Mouse (Mus musculus): ENCODE data around the gene Rap1gds1. TPM values are rescaled to one million over a fixed set of nuclear protein-coding genes. Genes with fewer than 3 reads are reported as not detected.

The Rap1gds1 gene
- polyA plus RNA-seq, 1 experiment from 2014 or later: 69.7 TPM

- Histone ChIP-seq H3K27me3 (ENCODE audit: control insufficient read depth, insufficient read depth, low read length) (no peaks in the 10 kb centered on the region), H3K4me1 (ENCODE audit: control insufficient read depth, insufficient read depth, low read length) (no peaks in the 10 kb centered on the region), H3K9me3 (ENCODE audit: control insufficient read depth, low read length) (no peaks in the 10 kb centered on the region), H3K9ac (replicated peaks; ENCODE audit: low read length) (no peak overlapping the region), H3K27ac (replicated peaks; ENCODE audit: low read depth, low read length) (no peak overlapping the region), H3K4me3 (replicated peaks; ENCODE audit: low read depth, low read length) (no peak overlapping the region), H3K36me3 (ENCODE audit: control insufficient read depth, insufficient read depth, low read length) (peaks cover 30% of the 10 kb centered on the region), H3K4me2 (ENCODE audit: low read length) (no peak overlapping the region)
- WGBS: 96% methylated on average over 9 of the region's 9 CpGs
- DNase-seq (no peak), ATAC-seq (ENCODE audit: low FRiP score, low TSS enrichment) (no peak)
Observed at GRCm38 (mm10) chr3:138949081-138949480, 125.9 kb downstream of the Rap1gds1 start.

GRCm38 (mm10) chr3:138945516-138945915 lies 129.5 kb downstream of the Rap1gds1 start:
- Histone ChIP-seq H3K27ac (replicated peaks; ENCODE audit: low read depth, low read length) (no peak overlapping the region), H3K36me3 (ENCODE audit: control insufficient read depth, insufficient read depth, low read length) (peaks cover 27% of the 10 kb centered on the region), H3K4me2 (ENCODE audit: low read length) (no peak overlapping the region), H3K9me3 (ENCODE audit: control insufficient read depth, low read length) (0 out of 2 replicates have a peak, but pooled peaks cover 3% of the 10 kb centered on the region), H3K9ac (replicated peaks; ENCODE audit: low read length) (no peak overlapping the region), H3K4me1 (ENCODE audit: control insufficient read depth, insufficient read depth, low read length) (no peaks in the 10 kb centered on the region), H3K27me3 (ENCODE audit: control insufficient read depth, insufficient read depth, low read length) (no peaks in the 10 kb centered on the region), H3K4me3 (replicated peaks; ENCODE audit: low read depth, low read length) (no peak overlapping the region)
- no peak for ATAC-seq (ENCODE audit: low FRiP score, low TSS enrichment)
- WGBS: 87% methylated on average over 3 of the region's 3 CpGs
- DNase-seq: peak; percentile 37

GRCm38 (mm10) chr3:138941604-138942003 lies 133.4 kb downstream of the Rap1gds1 start:
- no peak overlapping the region for H3K4me2 ChIP-seq (ENCODE audit: low read length)
- no peaks in the 10 kb centered on the region for H3K4me1 ChIP-seq (ENCODE audit: control insufficient read depth, insufficient read depth, low read length)
- DNase-seq: peak; percentile 33
- no peak overlapping the region for H3K4me3 ChIP-seq (replicated peaks; ENCODE audit: low read depth, low read length)
- 0 out of 2 replicates have a peak, but pooled peaks cover 3% of the 10 kb centered on the region for H3K9me3 ChIP-seq (ENCODE audit: control insufficient read depth, low read length)
- 0 out of 2 replicates have a peak, but pooled peaks have one; percentile 50 for ATAC-seq (ENCODE audit: low FRiP score, low TSS enrichment)
- H3K9ac ChIP-seq (replicated peaks; ENCODE audit: low read length): no peak overlapping the region
- WGBS: 27% methylated on average over 9 of the region's 9 CpGs
- H3K27me3 ChIP-seq (ENCODE audit: control insufficient read depth, insufficient read depth, low read length): no peaks in the 10 kb centered on the region
- peaks cover 46% of the 10 kb centered on the region for H3K36me3 ChIP-seq (ENCODE audit: control insufficient read depth, insufficient read depth, low read length)
- H3K27ac ChIP-seq (replicated peaks; ENCODE audit: low read depth, low read length): 0 out of 2 replicates have a peak overlapping the region, but pooled peaks have one; percentile 5

- no peak overlapping the region for H3K9ac ChIP-seq (replicated peaks; ENCODE audit: low read length)
- no peak overlapping the region for H3K4me2 ChIP-seq (ENCODE audit: low read length)
- ATAC-seq (ENCODE audit: low FRiP score, low TSS enrichment) (no peak), DNase-seq (no peak)
- H3K4me1 ChIP-seq (ENCODE audit: control insufficient read depth, insufficient read depth, low read length): no peaks in the 10 kb centered on the region
- H3K4me3 ChIP-seq (replicated peaks; ENCODE audit: low read depth, low read length): no peak overlapping the region
- H3K36me3 ChIP-seq (ENCODE audit: control insufficient read depth, insufficient read depth, low read length): peaks cover 36% of the 10 kb centered on the region
- H3K9me3 ChIP-seq (ENCODE audit: control insufficient read depth, low read length): no peaks in the 10 kb centered on the region
- H3K27ac ChIP-seq (replicated peaks; ENCODE audit: low read depth, low read length): no peak overlapping the region
- H3K27me3 ChIP-seq (ENCODE audit: control insufficient read depth, insufficient read depth, low read length): no peaks in the 10 kb centered on the region
- WGBS: 96% methylated on average over 10 of the region's 10 CpGs
Observed at GRCm38 (mm10) chr3:138937241-138937640, 137.8 kb downstream of the Rap1gds1 start.

GRCm38 (mm10) chr3:138936780-138937179 lies 138.2 kb downstream of the Rap1gds1 start:
- 94% methylated on average over 8 of the region's 8 CpGs for WGBS
- Histone ChIP-seq H3K36me3 (ENCODE audit: control insufficient read depth, insufficient read depth, low read length) (peaks cover 33% of the 10 kb centered on the region), H3K27me3 (ENCODE audit: control insufficient read depth, insufficient read depth, low read length) (no peaks in the 10 kb centered on the region), H3K9ac (replicated peaks; ENCODE audit: low read length) (no peak overlapping the region), H3K9me3 (ENCODE audit: control insufficient read depth, low read length) (no peaks in the 10 kb centered on the region), H3K4me1 (ENCODE audit: control insufficient read depth, insufficient read depth, low read length) (no peaks in the 10 kb centered on the region), H3K4me2 (ENCODE audit: low read length) (no peak overlapping the region), H3K4me3 (replicated peaks; ENCODE audit: low read depth, low read length) (no peak overlapping the region), H3K27ac (replicated peaks; ENCODE audit: low read depth, low read length) (no peak overlapping the region)
- ATAC-seq (ENCODE audit: low FRiP score, low TSS enrichment): no peak
- no peak for DNase-seq

GRCm38 (mm10) chr3:138927437-138927836 lies 147.6 kb downstream of the Rap1gds1 start:
- Histone ChIP-seq H3K4me3 (replicated peaks; ENCODE audit: low read depth, low read length) (no peak overlapping the region), H3K9ac (replicated peaks; ENCODE audit: low read length) (no peak overlapping the region), H3K9me3 (ENCODE audit: control insufficient read depth, low read length) (no peaks in the 10 kb centered on the region), H3K4me1 (ENCODE audit: control insufficient read depth, insufficient read depth, low read length) (no peaks in the 10 kb centered on the region), H3K27me3 (ENCODE audit: control insufficient read depth, insufficient read depth, low read length) (no peaks in the 10 kb centered on the region), H3K27ac (replicated peaks; ENCODE audit: low read depth, low read length) (no peak overlapping the region), H3K36me3 (ENCODE audit: control insufficient read depth, insufficient read depth, low read length) (peaks cover 15% of the 10 kb centered on the region), H3K4me2 (ENCODE audit: low read length) (no peak overlapping the region)
- 97% methylated on average over 4 of the region's 4 CpGs for WGBS
- DNase-seq: no peak
- no peak for ATAC-seq (ENCODE audit: low FRiP score, low TSS enrichment)

- no peak overlapping the region for H3K27ac ChIP-seq (replicated peaks; ENCODE audit: low read depth, low read length)
- H3K27me3 ChIP-seq (ENCODE audit: control insufficient read depth, insufficient read depth, low read length): no peaks in the 10 kb centered on the region
- H3K4me1 ChIP-seq (ENCODE audit: control insufficient read depth, insufficient read depth, low read length): no peaks in the 10 kb centered on the region
- no peak overlapping the region for H3K4me3 ChIP-seq (replicated peaks; ENCODE audit: low read depth, low read length)
- WGBS: 84% methylated on average over 8 of the region's 8 CpGs
- H3K4me2 ChIP-seq (ENCODE audit: low read length): no peak overlapping the region
- no peak overlapping the region for H3K9ac ChIP-seq (replicated peaks; ENCODE audit: low read length)
- DNase-seq (no peak), ATAC-seq (ENCODE audit: low FRiP score, low TSS enrichment) (no peak)
- H3K36me3 ChIP-seq (ENCODE audit: control insufficient read depth, insufficient read depth, low read length): peaks cover 15% of the 10 kb centered on the region
- no peaks in the 10 kb centered on the region for H3K9me3 ChIP-seq (ENCODE audit: control insufficient read depth, low read length)
Observed at GRCm38 (mm10) chr3:138926161-138926560, 148.8 kb downstream of the Rap1gds1 start.

- H3K36me3 ChIP-seq (ENCODE audit: control insufficient read depth, insufficient read depth, low read length): no peaks in the 10 kb centered on the region
- no peaks in the 10 kb centered on the region for H3K27me3 ChIP-seq (ENCODE audit: control insufficient read depth, insufficient read depth, low read length)
- H3K9ac ChIP-seq (replicated peaks; ENCODE audit: low read length): no peak overlapping the region
- no peak overlapping the region for H3K4me3 ChIP-seq (replicated peaks; ENCODE audit: low read depth, low read length)
- H3K4me1 ChIP-seq (ENCODE audit: control insufficient read depth, insufficient read depth, low read length): no peaks in the 10 kb centered on the region
- H3K27ac ChIP-seq (replicated peaks; ENCODE audit: low read depth, low read length): no peak overlapping the region
- ATAC-seq (ENCODE audit: low FRiP score, low TSS enrichment): no peak
- WGBS: 95% methylated on average over 4 of the region's 4 CpGs
- no peak for DNase-seq
- H3K4me2 ChIP-seq (ENCODE audit: low read length): no peak overlapping the region
- H3K9me3 ChIP-seq (ENCODE audit: control insufficient read depth, low read length): no peaks in the 10 kb centered on the region
Observed at GRCm38 (mm10) chr3:138918241-138918640, 156.8 kb downstream of the Rap1gds1 start.

GRCm38 (mm10) chr3:138917016-138917415 lies 158.0 kb downstream of the Rap1gds1 start:
- H3K9ac ChIP-seq (replicated peaks; ENCODE audit: low read length): no peak overlapping the region
- H3K27me3 ChIP-seq (ENCODE audit: control insufficient read depth, insufficient read depth, low read length): no peaks in the 10 kb centered on the region
- no peaks in the 10 kb centered on the region for H3K36me3 ChIP-seq (ENCODE audit: control insufficient read depth, insufficient read depth, low read length)
- no peaks in the 10 kb centered on the region for H3K4me1 ChIP-seq (ENCODE audit: control insufficient read depth, insufficient read depth, low read length)
- DNase-seq: no peak
- no peaks in the 10 kb centered on the region for H3K9me3 ChIP-seq (ENCODE audit: control insufficient read depth, low read length)
- no peak overlapping the region for H3K4me3 ChIP-seq (replicated peaks; ENCODE audit: low read depth, low read length)
- no peak overlapping the region for H3K4me2 ChIP-seq (ENCODE audit: low read length)
- WGBS: 89% methylated on average over 4 of the region's 4 CpGs
- H3K27ac ChIP-seq (replicated peaks; ENCODE audit: low read depth, low read length): no peak overlapping the region
- no peak for ATAC-seq (ENCODE audit: low FRiP score, low TSS enrichment)

Data from midbrain, embryonic 14.5 days (tissue).